Mouse (Mus musculus): ENCODE results near the gene Gm9936. TPM values are rescaled to one million over a fixed set of nuclear protein-coding genes. Genes with fewer than 3 reads are reported as not detected.
"Not testable (repeated sequence)": the region's sequence is repeated elsewhere in the genome, so short reads cannot be mapped to it uniquely, and the experiment has no call there.

Gene Gm9936
- total RNA-seq, 2 experiments from 2014 or later, result 0.51 to 0.59 TPM

GRCm38 (mm10) chr5:114865279-114865678, 6.8 kb upstream of the Gm9936 start:
- no peak overlapping the region for H3K27ac ChIP-seq
- no peak for TF ChIP-seq CTCF (conservative IDR thresholded peaks at IDR 0.05)

DNA sequence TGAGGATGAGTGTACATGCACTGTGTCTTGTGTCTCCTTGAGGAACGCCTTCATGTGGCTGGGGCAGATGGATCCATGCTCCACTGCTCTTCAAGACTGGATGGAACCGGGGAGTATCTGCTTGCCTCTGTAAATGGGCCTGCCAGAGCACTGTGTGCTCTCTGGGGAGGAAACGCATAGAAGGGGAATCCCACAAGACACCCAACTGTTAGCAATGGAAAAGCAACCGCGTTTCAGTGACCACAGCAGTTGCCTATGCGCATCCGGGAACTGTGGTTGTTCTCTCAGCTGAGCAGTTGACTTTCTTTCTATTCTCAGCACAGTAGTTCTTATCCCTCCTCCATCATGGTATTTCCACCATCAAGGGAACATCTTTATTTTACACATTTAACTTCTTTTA, 6.3 kb upstream of the Gm9936 start:
- no peak overlapping the region for H3K27ac ChIP-seq
- no peak overlapping the region for H3K4me3 ChIP-seq
- no peak for DNase-seq (ENCODE audit: low spot score in 2 of 2)
- TF ChIP-seq CTCF (conservative IDR thresholded peaks at IDR 0.05), result no peak

More at GRCm38 (mm10) chr5:114865279-114865678, 6.8 kb upstream of the Gm9936 start:
- H3K4me3 ChIP-seq, result no peak overlapping the region
- DNase-seq (ENCODE audit: low spot score in 2 of 2), result no peak

GRCm38 (mm10) chr5:114861730-114862129, 3.2 kb upstream of the Gm9936 start:
- no peak overlapping the region for H3K27ac ChIP-seq
- no peak for DNase-seq (ENCODE audit: low spot score in 2 of 2)
- no peak overlapping the region for H3K4me3 ChIP-seq
- TF ChIP-seq CTCF (conservative IDR thresholded peaks at IDR 0.05), result no peak

GRCm38 (mm10) chr5:114859253-114859652, 771 bp upstream of the Gm9936 start:
- H3K27ac ChIP-seq, result no peak overlapping the region
- TF ChIP-seq CTCF (conservative IDR thresholded peaks at IDR 0.05), result peak; percentile 88
- peak overlapping the region; percentile 47 for H3K4me3 ChIP-seq
- DNase-seq (ENCODE audit: low spot score in 2 of 2), result peak; percentile 56 to 78

DNA sequence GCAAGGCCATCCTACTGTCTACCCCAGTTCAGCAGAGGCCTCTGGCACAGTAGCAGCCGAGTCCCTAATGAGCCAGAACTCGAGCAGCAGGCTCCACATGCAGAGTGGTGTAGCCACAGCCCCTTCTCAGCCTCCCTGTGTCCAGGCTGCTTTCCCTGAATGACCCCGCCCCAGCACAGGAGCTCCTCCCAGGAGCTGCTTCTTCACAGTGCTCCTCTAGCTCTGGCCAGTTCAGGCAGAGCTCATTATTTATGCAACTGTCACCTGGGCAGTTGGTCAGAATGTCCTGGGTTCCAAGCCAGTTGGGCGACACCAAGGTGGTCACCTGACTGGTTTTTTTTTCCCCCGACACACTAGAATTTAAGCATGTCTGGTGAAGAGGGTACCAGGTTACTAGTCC, 5.1 kb downstream of the Gm9936 start, which contains the start of gene 4930519G04Rik:
4930519G04Rik (plus strand) TSS at position 301 of the 400 bp plus-strand sequence.
- H3K4me3 ChIP-seq; DNase-seq (ENCODE audit: low spot score in 2 of 2); H3K27ac ChIP-seq: not testable (repeated sequence)

DNA sequence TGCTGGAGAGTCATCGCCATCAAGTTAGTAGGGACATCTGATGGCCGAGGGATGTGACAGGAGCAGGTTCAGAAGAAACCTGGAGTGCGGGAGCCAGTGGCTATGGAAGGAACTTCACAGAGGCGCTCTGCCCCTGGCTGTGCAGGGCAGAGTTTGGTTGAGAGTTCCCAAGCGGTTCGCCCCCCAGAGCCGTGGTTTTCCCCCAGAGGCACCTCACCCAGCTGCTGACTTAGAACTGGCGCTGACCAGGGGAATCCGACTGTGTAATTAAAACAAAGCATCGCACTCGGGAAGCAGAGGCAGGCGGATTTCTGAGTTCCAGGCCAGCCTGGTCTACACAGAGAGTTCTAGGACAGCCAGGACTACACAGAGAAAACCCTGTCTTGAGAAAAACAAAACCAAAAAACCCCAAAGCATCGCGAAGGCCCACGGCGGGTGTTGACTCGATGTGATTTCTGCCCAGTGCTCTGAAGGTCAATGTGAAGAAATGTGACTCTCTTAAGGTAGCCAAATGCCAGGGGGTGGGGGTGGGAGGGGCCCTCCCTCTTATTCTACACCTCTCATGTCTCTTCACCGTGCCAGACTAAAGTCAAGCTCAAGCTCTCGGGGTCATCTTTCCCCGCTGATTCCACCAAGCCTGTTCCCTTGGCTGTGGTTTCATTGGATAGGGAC, 6.8 kb downstream of the Gm9936 start:
- DNase-seq (ENCODE audit: low spot score in 2 of 2), result no peak
- no peak for TF ChIP-seq CTCF (conservative IDR thresholded peaks at IDR 0.05)
- no peak overlapping the region for H3K27ac ChIP-seq
- no peak overlapping the region for H3K4me3 ChIP-seq

DNA sequence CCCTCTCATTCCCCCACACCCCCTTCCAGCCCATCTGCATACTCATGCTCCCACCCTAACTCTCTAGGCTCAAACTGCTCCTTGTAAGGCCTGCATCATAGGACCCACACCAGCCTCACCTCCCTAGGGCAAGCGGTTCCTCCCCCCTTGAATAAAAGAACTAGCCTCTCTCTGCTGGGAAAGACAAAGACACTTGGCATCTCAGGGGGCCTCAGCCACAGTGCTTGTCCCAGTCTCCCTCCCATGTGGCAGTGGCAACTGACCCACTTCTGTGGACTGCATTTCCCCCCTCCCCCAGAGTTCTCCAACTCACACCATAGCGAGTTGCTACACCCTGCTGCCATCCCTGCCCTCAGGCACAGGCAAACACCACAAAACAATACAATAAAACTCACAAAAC, 14.1 kb downstream of the Gm9936 start:
- not testable (repeated sequence) for H3K4me3 ChIP-seq; DNase-seq (ENCODE audit: low spot score in 2 of 2); H3K27ac ChIP-seq

DNA sequence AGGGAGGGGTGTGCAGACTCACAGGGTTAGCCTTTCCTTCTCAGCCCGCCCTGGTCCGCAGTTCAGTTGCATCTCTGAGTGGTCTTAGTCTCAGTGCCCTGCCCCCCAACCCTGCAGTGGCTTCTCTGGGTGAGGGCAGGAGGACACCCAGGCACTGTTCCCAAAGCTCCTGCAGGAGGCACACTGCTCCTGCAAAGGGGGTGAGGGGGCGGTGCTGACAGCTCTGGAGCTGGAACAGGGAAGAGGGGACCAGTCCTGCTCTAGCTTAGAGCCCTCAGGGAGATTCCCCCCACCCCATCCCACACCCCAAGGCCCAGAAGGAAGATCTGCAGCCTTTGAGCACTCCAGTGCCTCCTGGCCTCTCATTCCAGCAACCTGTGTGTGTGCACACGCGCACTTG, 15.8 kb downstream of the Gm9936 start:
- no peak for TF ChIP-seq CTCF (conservative IDR thresholded peaks at IDR 0.05)
- Histone ChIP-seq H3K4me3 (no peak overlapping the region), H3K27ac (no peak overlapping the region)
- no peak for DNase-seq (ENCODE audit: low spot score in 2 of 2)

DNA sequence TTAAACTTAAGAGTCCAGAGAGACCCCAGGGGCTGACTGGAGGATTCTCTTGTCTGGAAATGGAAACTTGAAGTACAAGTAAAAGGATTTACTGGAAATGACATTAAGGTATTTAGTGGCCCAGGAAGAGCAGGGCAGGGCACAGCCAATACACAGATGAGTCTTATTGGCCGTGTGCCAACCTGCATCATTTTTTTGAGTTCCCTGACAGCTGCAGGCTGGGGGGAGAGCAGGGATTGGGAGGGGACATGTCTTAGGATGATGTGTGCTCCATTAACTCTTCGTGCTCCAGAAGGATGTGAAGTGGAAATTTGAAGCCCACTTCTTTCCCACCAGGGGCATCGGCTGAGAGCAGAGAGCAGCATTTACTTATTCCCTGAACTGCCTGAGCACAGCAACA, 16.3 kb downstream of the Gm9936 start:
- not testable (repeated sequence) for DNase-seq (ENCODE audit: low spot score in 2 of 2); H3K27ac ChIP-seq; H3K4me3 ChIP-seq

GRCm38 (mm10) chr5:114840481-114840880, 18.0 kb downstream of the Gm9936 start:
- not testable (repeated sequence) for H3K4me3 ChIP-seq; H3K27ac ChIP-seq; DNase-seq (ENCODE audit: low spot score in 2 of 2)

DNA sequence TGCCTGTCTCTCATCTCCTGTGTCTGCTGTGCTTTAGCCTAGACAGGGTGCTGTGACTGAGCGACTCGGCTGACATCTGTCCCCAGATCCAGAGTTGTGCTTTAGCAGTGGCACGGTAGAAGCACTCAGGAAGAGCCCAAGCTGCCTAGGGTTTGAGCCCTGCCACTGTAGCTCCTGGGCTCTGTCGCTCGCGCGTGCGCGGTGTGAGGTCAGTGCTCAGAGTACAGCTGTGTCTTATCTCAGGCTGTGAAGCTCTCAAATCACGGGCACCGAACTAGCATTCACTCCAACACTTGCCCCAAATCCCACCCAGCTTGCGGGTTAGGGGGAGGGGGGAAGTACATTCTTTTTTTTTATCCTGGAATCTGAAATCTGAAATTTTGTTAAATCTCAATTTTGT, 21.6 kb downstream of the Gm9936 start:
- no peak for TF ChIP-seq CTCF (conservative IDR thresholded peaks at IDR 0.05)
- DNase-seq (ENCODE audit: low spot score in 2 of 2), result no peak

GRCm38 (mm10) chr5:114829740-114830139, 28.7 kb downstream of the Gm9936 start:
- Histone ChIP-seq H3K4me3 (no peak overlapping the region), H3K27ac (no peak overlapping the region)
- no peak for DNase-seq (ENCODE audit: low spot score in 2 of 2)
- no peak for TF ChIP-seq CTCF (conservative IDR thresholded peaks at IDR 0.05)

More for the DNA sequence above, 21.6 kb downstream of the Gm9936 start:
- H3K4me3 ChIP-seq, result no peak overlapping the region
- no peak overlapping the region for H3K27ac ChIP-seq

DNA sequence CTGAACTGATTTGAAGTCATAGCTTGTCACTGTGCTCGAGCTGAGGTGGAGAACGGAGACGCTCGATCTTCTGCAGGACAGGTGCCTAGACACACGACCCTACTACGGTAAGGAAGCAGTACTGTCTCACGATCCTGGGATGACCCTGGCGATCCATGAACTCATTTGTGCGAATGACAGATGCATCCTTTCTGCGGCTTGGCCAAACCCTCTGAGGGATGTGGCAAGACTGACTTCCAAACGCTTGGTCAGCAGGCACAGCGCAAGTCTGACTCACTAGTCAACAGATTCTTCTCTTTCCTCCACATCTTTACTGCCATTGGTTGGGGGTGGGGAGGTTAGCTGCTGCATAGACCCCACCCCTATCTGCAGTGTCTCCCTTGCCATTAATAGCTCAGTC, 31.1 kb downstream of the Gm9936 start:
- Histone ChIP-seq H3K27ac (no peak overlapping the region), H3K4me3 (no peak overlapping the region)
- DNase-seq (ENCODE audit: low spot score in 2 of 2), result no peak
- TF ChIP-seq CTCF (conservative IDR thresholded peaks at IDR 0.05), result no peak

DNA sequence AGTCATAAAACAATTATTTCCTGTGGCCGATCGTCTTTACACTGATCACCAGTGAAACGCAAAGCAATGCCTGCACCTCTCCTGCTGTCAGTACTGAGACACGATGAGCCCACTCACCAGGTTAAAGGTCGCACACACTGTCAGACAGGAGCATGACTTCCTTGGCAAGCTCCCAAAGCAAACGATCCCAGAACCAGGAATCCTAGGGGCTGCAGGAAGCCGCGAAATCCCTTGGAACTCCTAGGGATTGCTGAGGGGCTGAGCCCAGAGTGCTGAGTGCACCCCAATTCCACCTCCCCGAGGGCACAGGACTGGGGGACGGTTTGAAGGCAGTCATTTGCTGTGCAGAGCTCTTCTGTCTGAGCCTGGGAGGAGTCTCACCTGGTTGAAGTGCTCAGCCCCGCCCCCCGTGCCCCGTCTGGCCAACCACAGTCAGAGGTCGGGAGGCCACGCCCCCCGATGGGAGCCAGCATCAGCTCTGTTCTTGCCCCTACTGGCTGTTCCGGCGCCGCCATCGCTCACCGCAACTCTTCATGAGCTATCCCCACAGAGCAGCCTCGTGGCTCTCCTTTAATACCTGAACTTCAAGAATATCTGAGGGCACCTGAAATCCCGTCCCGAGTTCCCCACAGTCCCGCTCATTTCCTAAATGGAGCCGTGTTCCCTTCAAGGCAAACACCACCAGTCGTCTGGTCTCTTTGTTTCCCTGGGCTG, 32.3 kb downstream of the Gm9936 start:
- no peak overlapping the region for H3K27ac ChIP-seq
- DNase-seq (ENCODE audit: low spot score in 2 of 2), result no peak
- TF ChIP-seq CTCF (conservative IDR thresholded peaks at IDR 0.05), result peak; percentile 27; the same call in 1 of the 2 replicates

More for the DNA sequence above, 32.3 kb downstream of the Gm9936 start:
- H3K4me3 ChIP-seq, result peak overlapping the region; percentile 39; the same call in 1 of the 2 replicates

Data from layer of hippocampus, adult 2 months (tissue).